Mouse (Mus musculus): ENCODE results near the gene Fan1. TPM values are rescaled to one million over a fixed set of nuclear protein-coding genes. Genes with fewer than 3 reads are reported as not detected.

Gene Fan1
- total RNA-seq, 2 experiments from 2014 or later, result 7.7 to 8.1 TPM

DNA sequence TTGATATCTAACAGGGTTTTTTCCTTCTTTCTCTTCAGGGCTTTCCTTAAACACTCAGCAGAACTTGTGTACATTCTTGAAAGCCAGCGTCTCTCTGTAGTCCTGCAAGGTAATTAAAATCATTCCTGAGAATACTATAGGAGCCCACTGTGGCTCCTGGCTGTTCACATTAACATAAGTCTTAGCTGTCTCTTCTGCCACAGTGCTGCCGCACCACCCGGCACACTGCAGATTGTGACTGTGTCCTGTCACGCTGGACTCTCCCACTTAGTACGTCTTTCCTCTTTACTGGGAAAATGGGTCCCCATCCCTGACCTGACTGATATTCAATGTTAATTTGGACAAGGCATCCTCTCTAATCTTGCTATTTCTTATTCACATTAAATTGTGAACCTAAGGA is 52.8 kb downstream of the Fan1 start:
- DNase-seq, result no peak
- TF ChIP-seq CTCF (IDR thresholded peaks at IDR 0.05), result no peak
- H3K27ac ChIP-seq, result no peak overlapping the region
- intact Hi-C loops (cut with DNase I), result no loop called here
- H3K4me3 ChIP-seq, result no peak overlapping the region

DNA sequence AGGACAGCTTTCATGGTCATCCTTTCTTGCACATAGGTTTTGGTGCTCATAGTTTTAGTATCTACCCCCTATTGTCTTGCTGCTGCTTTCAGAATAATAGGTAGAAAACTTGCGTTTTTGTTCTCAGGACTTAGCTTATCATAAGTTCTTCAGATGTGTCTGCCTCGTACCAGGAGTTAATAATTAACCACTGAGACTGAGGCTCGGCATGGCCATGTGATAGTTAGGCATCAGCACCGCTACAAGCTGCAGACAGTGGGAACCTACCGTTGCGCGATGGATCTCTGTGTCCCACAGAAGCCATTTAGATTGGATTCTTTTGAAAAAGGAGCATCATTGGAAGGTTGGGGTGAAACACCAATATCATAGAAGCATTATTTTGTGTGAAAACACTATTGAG is 61.1 kb downstream of the Fan1 start:
- Histone ChIP-seq H3K27ac (no peak overlapping the region), H3K4me3 (no peak overlapping the region)
- TF ChIP-seq CTCF (IDR thresholded peaks at IDR 0.05), result no peak
- no peak for DNase-seq
- intact Hi-C loops (cut with DNase I), result loop anchor here (5.0 kb wide), 1 partner anchor 69 kb away; no protein-coding TSS in a partner anchor

DNA sequence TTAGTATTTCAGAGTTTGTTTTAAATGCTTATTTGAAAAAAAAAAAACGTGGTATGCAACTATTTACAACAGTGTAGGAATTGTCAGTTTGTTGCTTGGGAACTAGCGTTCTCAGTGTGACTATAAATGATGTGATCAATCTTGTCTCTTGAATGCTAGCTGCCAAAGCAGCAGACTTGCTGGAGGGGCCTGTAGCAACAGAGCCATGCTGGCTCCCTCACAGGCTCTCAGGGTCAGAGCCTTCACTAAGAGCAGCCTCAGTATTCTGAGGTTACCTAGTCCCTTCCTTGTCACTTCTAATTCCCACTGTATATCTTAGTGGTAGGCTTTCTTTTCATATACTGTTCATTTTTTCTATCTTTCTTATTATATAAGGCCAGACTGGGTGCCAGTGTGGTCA is 63.1 kb downstream of the Fan1 start:
- no peak for TF ChIP-seq CTCF (IDR thresholded peaks at IDR 0.05)
- Histone ChIP-seq H3K27ac (no peak overlapping the region), H3K4me3 (no peak overlapping the region)
- intact Hi-C loops (cut with DNase I), result loop anchor here (5.0 kb wide), 1 partner anchor 72 kb away; no protein-coding TSS in a partner anchor
- no peak for DNase-seq

DNA sequence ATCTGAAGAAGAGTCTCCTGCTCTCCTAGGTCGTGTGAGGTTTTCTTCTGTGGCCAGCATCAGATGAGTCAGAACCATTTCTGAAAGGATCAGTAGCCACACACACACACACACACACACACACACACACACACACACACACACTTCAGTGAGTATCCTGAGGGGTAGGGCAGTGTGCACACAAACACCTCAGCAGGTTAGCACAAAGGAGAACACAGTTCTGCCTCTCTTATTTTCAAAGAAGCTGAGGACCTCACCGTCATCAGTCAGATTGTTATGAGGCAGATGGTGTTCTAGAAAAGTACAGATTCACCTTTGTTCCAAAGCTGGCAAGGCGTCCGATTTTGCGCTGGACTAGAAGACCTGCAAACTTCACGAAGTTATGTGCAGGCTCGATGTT is 63.7 kb downstream of the Fan1 start:
- no peak for TF ChIP-seq CTCF (IDR thresholded peaks at IDR 0.05)
- intact Hi-C loops (cut with DNase I), result loop anchor here (5.0 kb wide), 1 partner anchor 72 kb away; no protein-coding TSS in a partner anchor
- DNase-seq, result no peak
- H3K27ac ChIP-seq, result no peak overlapping the region
- H3K4me3 ChIP-seq, result no peak overlapping the region

Other genes starting within 250 kb of the Fan1 start
- under 1 TPM; 0.48 to 0.59 TPM for gene Trpm1, start 220.3 kb downstream of the Fan1 start, total RNA-seq (2021)
- gene Mtmr10, start 86.4 kb downstream of the Fan1 start, total RNA-seq (2021), result 10 to 100 TPM; 19.6 to 28.7 TPM
- gene Mphosph10, start 18.2 kb upstream of the Fan1 start, total RNA-seq (2021), result 10 to 100 TPM; 18.3 to 18.8 TPM
- gene Mcee, start 18.5 kb upstream of the Fan1 start, total RNA-seq (2021), result 100 to 1,000 TPM in 1 of 2 experiments, 10 to 100 TPM in 1; 85.7 to 133 TPM
- under 1 TPM in 1 of 2 experiments, not detected in 1; 0.22 TPM for gene Apba2, start 127.6 kb upstream of the Fan1 start, total RNA-seq (2021)

Measured in gastrocnemius, adult 2 months (tissue).